In genomic region chr11:102818121-102819020, GRCm38 (mm10) we compare ENCODE assay signal across 8 mouse cellular contexts. TPM values are rescaled to one million over a fixed set of nuclear protein-coding genes. Genes with fewer than 3 reads are reported as not detected.
DNase-seq lines count a peak whose midpoint lies in the region; ATAC-seq and TF ChIP-seq lines count a peak whose summit lies in the region.

No protein-coding gene starts in this region.

- peak overlapping the region; percentile 10 for H3K27ac ChIP-seq in left cerebral cortex, adult 2 months
- no peak overlapping the region for H3K27ac ChIP-seq in bone marrow macrophage, adult 2 months (ENCODE audit: insufficient read depth, low read depth, low read length)
- peak overlapping the region; percentile 99 for H3K27ac ChIP-seq in heart, embryonic 12.5 days (ENCODE audit: poor library complexity, severe bottlenecking)
- peak overlapping the region; percentile 91 for H3K27ac ChIP-seq in midbrain, embryonic 14.5 days (replicated peaks; ENCODE audit: low read depth, low read length)

- no peak for DNase-seq in left cerebral cortex, adult 2 months (ENCODE audit: extremely low spot score in 1 of 2, low spot score in 2 of 2)
- no peak for DNase-seq in left cerebral cortex, postnatal 14 days (ENCODE audit: low spot score in 2 of 2)
- peak; percentile 62 to 73 for DNase-seq in kidney, postnatal 4 days
- DNase-seq in midbrain, embryonic 14.5 days, result peak; percentile 69
- DNase-seq in thymus, postnatal 36 days, result peak; percentile 11 to 14
- DNase-seq in layer of hippocampus, adult 9-10 months (ENCODE audit: low spot score), result no peak

- no peaks in the 10 kb centered on the region for H3K36me3 ChIP-seq in heart, embryonic 12.5 days
- H3K36me3 ChIP-seq in midbrain, embryonic 14.5 days (ENCODE audit: control insufficient read depth, insufficient read depth, low read length), result no peaks in the 10 kb centered on the region

- no peaks in the 10 kb centered on the region for H3K4me1 ChIP-seq in bone marrow macrophage, adult 2 months (ENCODE audit: control insufficient read depth, insufficient read depth, low read length)
- peaks cover 25% of the 10 kb centered on the region for H3K4me1 ChIP-seq in heart, embryonic 12.5 days (replicated peaks)
- H3K4me1 ChIP-seq in midbrain, embryonic 14.5 days (ENCODE audit: control insufficient read depth, insufficient read depth, low read length), result peaks cover 25% of the 10 kb centered on the region

- under 1% methylated on average over 72 of the region's 92 CpGs for whole genome bisulfite sequencing in heart, embryonic 12.5 days
- 0% methylated on average over 74 of the region's 92 CpGs for WGBS in midbrain, embryonic 14.5 days

- peak; percentile 30; the same call in 1 of the 2 replicates for ATAC-seq in heart, embryonic 12.5 days (ENCODE audit: insufficient number of reproducible peaks, low FRiP score)
- peak; percentile 60; the same call in 1 of the 2 replicates for ATAC-seq in midbrain, embryonic 14.5 days (ENCODE audit: low FRiP score, low TSS enrichment)

- no peaks in the 10 kb centered on the region for H3K9me3 ChIP-seq in heart, embryonic 12.5 days (replicated peaks)
- H3K9me3 ChIP-seq in midbrain, embryonic 14.5 days (ENCODE audit: control insufficient read depth, low read length), result no peaks in the 10 kb centered on the region

- H3K4me3 ChIP-seq in left cerebral cortex, adult 2 months, result peak overlapping the region; percentile 61
- H3K4me3 ChIP-seq in bone marrow macrophage, adult 2 months (ENCODE audit: insufficient read depth, low read length), result peak overlapping the region; percentile 25
- peak overlapping the region; percentile 90 for H3K4me3 ChIP-seq in heart, embryonic 12.5 days
- peak overlapping the region; percentile 85 for H3K4me3 ChIP-seq in midbrain, embryonic 14.5 days (replicated peaks; ENCODE audit: low read depth, low read length)

- no peak for TF ChIP-seq CTCF in left cerebral cortex, adult 2 months (IDR thresholded peaks at IDR 0.05)
- TF ChIP-seq CTCF in bone marrow macrophage, adult 2 months (IDR thresholded peaks at IDR 0.05; ENCODE audit: low read depth, low read length), result no peak

- H3K27me3 ChIP-seq in heart, embryonic 12.5 days (replicated peaks), result no peaks in the 10 kb centered on the region; the same call in 1 of the 2 replicates
- H3K27me3 ChIP-seq in midbrain, embryonic 14.5 days (ENCODE audit: control insufficient read depth, insufficient read depth, low read length), result peaks cover 11% of the 10 kb centered on the region; the same call in 1 of the 2 replicates

- intact Hi-C loops in left cerebral cortex, adult 2 months (cut with DNase I), result loop anchor here (5.0 kb wide), 1 partner anchor 41 kb away; no protein-coding TSS in a partner anchor
- intact Hi-C loops in left cerebral cortex, postnatal 14 days (cut with DNase I), result loop anchor here (5.0 kb wide), 1 partner anchor 36 kb away; no protein-coding TSS in a partner anchor

- peak overlapping the region; percentile 98 for H3K9ac ChIP-seq in heart, embryonic 12.5 days
- H3K9ac ChIP-seq in midbrain, embryonic 14.5 days (replicated peaks; ENCODE audit: low read length), result peak overlapping the region; percentile 86

- no peak for TF ChIP-seq POLR2A in bone marrow macrophage, adult 2 months (IDR thresholded peaks at IDR 0.05; ENCODE audit: borderline replicate concordance, low read depth, low read length)

- peak overlapping the region; percentile 72 for H3K4me2 ChIP-seq in heart, embryonic 12.5 days
- peak overlapping the region; percentile 85 for H3K4me2 ChIP-seq in midbrain, embryonic 14.5 days (ENCODE audit: low read length)

RNA-seq across cellular contexts. Expression of gene Gjc1, which starts 1.1 kb away (rescaled TPM):
- 1 to 10 TPM; 6.1 to 6.6 TPM for total RNA-seq in left cerebral cortex, adult 2 months (2021)
- 10 to 100 TPM; 12.9 to 13.0 TPM for total RNA-seq in left cerebral cortex, postnatal 14 days (2021)
- polyA plus RNA-seq in bone marrow macrophage, adult 2 months (2012; ENCODE audit: insufficient read depth, insufficient read length, missing spikeins), result not detected in 2 replicates
- polyA plus RNA-seq in heart, embryonic 12.5 days (2016; fragmentation: Nextera tagmentation; extraction: Ambion mirVana), result 69.9 and 72.1 TPM in 2 replicates
- 32.0 and 33.9 TPM in 2 replicates for polyA plus RNA-seq in midbrain, embryonic 14.5 days (2014; fragmentation: Nextera tagmentation; extraction: Ambion mirVana)

RNA-seq across cellular contexts. Expression of gene Higd1b, which starts 17.3 kb away (rescaled TPM):
- total RNA-seq in left cerebral cortex, adult 2 months (2021), result 1 to 10 TPM; 6.1 to 8.1 TPM
- 1 to 10 TPM; 8.2 to 9.3 TPM for total RNA-seq in left cerebral cortex, postnatal 14 days (2021)
- polyA plus RNA-seq in bone marrow macrophage, adult 2 months (2012; ENCODE audit: insufficient read depth, insufficient read length, missing spikeins), result not detected in 2 replicates
- not detected in 2 replicates for polyA plus RNA-seq in heart, embryonic 12.5 days (2016; fragmentation: Nextera tagmentation; extraction: Ambion mirVana)
- polyA plus RNA-seq in midbrain, embryonic 14.5 days (2014; fragmentation: Nextera tagmentation; extraction: Ambion mirVana), result 5.4 and 9.6 TPM in 2 replicates

RNA-seq across cellular contexts. Expression of gene Adam11, which starts 57.1 kb away (rescaled TPM):
- total RNA-seq in left cerebral cortex, adult 2 months (2021), result 100 to 1,000 TPM; 128 to 140 TPM
- 100 to 1,000 TPM; 117 to 129 TPM for total RNA-seq in left cerebral cortex, postnatal 14 days (2021)
- polyA plus RNA-seq in bone marrow macrophage, adult 2 months (2012; ENCODE audit: insufficient read depth, insufficient read length, missing spikeins), result not detected in 2 replicates
- polyA plus RNA-seq in heart, embryonic 12.5 days (2016; fragmentation: Nextera tagmentation; extraction: Ambion mirVana), result 9.1 and 10.0 TPM in 2 replicates
- polyA plus RNA-seq in midbrain, embryonic 14.5 days (2014; fragmentation: Nextera tagmentation; extraction: Ambion mirVana), result 18.2 and 24.1 TPM in 2 replicates

Comparison
In these comparisons a context has a peak if more than half of its experiments do, and no peak if none do; other contexts are left out.
1. DNase-seq: peak in kidney, postnatal 4 days (2 of 2), midbrain, embryonic 14.5 days (single experiment) and thymus, postnatal 36 days (2 of 2); none in left cerebral cortex, adult 2 months (0 of 2), left cerebral cortex, postnatal 14 days (0 of 2) and layer of hippocampus, adult 9-10 months (single experiment).
2. H3K4me3 ChIP-seq: peak in every context shown above with its lines; median percentile 90 in heart, embryonic 12.5 days; 85 in midbrain, embryonic 14.5 days; 61 in left cerebral cortex, adult 2 months; 25 in bone marrow macrophage, adult 2 months.
3. RNA of gene Gjc1, which starts 1.1 kb away (polyA plus RNA-seq): 69.9 to 72.1 TPM in heart, embryonic 12.5 days and 32.0 to 33.9 TPM in midbrain, embryonic 14.5 days; not detected in bone marrow macrophage, adult 2 months; every median in the first group is over 10 times any median in the second.